In genomic region chr4:59260871-59261515, GRCm38 (mm10) we compare ENCODE assay signal across 10 mouse cellular contexts.
DNase-seq lines count a peak whose midpoint lies in the region; ATAC-seq lines count a peak whose summit lies in the region.
"Had no signal": no experiment of that assay in that cellular context is flagged by ENCODE, and none has a peak within 500 bp of the region (broad histone marks: within the 10 kb centered on the region; RNA-seq: fewer than 3 reads in every experiment).

No protein-coding gene starts in this region.

- peak; percentile 64 to 79 for ATAC-seq in hematopoietic stem cell, adult 5-6 weeks (replicated peaks in 1 of 2; ENCODE audit: insufficient read depth in 1 of 2, low FRiP score in 2 of 2, low TSS enrichment in 1 of 2, low read depth in 1 of 2, poor library complexity in 2 of 2, severe bottlenecking in 2 of 2)

- peak; percentile 50 to 54 for DNase-seq in spleen, adult 18-20 months
- DNase-seq in spleen, adult 12 weeks (ENCODE audit: low spot score): no peak
- DNase-seq in natural killer cell, adult 2 months (ENCODE audit: low spot score in 2 of 2): peak; percentile 88 to 92
- no peak for DNase-seq in right cerebral cortex, postnatal 25 days
- DNase-seq in retina, postnatal 1 day: no peak
- DNase-seq in right cerebral cortex, postnatal 10 days (ENCODE audit: low spot score in 2 of 2): no peak
- no peak for DNase-seq in right cerebral cortex, postnatal 14 days
- DNase-seq: cerebellum, adult 18-20 months; kidney, adult 11 months had no signal

Comparison
In these comparisons a context has a peak if more than half of its experiments do, and no peak if none do; other contexts are left out.
1. DNase-seq: peak in spleen, adult 18-20 months (2 of 2) and natural killer cell, adult 2 months (2 of 2); none in spleen, adult 12 weeks (single experiment), right cerebral cortex, postnatal 25 days (single experiment), retina, postnatal 1 day (single experiment), right cerebral cortex, postnatal 10 days (0 of 2) and right cerebral cortex, postnatal 14 days (single experiment).